Mouse (Mus musculus): ENCODE measurements at regions not wholly inside any gene's neighbourhood (a gene's known extent, or its start where the extent isn't known, plus 50 kb on each side); places are given as distances from the start of the nearest gene placed in this dataset.

GRCm38 (mm10) chr13:5178996-5179395, 570.0 kb upstream of the Akr1e1 start:
- no peak for TF ChIP-seq GATA1 (IDR thresholded peaks at IDR 0.05; ENCODE audit: low read length)

DNA sequence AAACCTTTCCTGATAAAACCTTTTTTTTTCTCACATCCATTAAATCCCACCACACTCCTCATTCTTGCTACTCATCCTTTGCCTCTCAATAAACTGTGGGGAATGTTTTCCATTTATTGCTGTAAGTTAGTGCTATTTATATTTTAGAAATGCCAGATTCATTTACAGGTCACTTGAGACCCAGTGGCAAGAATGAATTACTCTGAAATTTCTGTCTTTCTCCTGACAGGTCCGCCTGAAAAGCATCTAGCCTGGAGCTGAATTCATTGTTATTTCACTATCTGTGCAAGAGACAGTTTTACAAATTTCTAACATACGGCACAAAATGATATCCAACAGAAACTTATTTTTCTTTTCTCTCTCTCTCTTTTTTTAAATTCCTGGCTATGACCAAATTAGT, 570.6 kb upstream of the Akr1e1 start:
- TF ChIP-seq GATA1 (IDR thresholded peaks at IDR 0.05; ENCODE audit: low read length) = no peak

DNA sequence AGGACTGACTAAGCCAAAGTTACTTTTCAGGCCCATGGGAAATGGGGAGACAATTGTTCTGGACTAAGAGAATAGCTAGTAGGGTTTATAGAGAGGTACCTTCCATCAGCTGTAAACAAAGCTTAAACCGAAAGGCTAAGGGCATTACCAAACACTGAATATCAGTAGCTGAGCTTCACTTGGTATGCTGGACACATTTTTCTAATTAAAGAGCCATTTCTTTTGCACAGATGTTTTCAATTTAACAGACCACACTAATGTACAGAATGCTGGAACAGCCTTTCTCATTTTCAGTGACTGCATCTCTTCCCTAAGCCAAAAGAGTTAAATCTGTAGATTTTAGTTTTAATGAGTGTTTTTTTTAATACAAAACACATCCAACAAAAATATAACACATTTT, 593.8 kb upstream of the Akr1e1 start:
- TF ChIP-seq GATA1 (IDR thresholded peaks at IDR 0.05; ENCODE audit: low read length) = no peak

DNA sequence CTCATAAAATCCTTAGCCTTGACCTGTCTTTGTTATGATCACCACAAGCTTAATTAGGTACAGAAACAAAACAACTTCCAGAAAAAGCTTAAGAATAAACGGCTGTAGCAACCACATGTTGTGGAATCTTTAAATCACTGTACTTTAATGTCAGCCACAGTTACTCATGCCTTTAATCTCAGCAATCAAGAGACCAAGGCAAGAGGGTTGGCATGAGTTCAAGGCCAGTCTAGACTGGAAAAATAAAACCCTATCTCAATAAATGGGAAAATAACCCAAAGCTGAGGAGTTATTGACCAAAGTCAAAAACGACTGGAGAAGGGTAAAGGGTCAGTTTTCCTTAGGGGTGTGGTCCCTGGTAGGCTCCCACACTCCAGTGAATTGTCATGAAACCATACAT, 595.2 kb upstream of the Akr1e1 start:
- no peak for TF ChIP-seq GATA1 (IDR thresholded peaks at IDR 0.05; ENCODE audit: low read length)

DNA sequence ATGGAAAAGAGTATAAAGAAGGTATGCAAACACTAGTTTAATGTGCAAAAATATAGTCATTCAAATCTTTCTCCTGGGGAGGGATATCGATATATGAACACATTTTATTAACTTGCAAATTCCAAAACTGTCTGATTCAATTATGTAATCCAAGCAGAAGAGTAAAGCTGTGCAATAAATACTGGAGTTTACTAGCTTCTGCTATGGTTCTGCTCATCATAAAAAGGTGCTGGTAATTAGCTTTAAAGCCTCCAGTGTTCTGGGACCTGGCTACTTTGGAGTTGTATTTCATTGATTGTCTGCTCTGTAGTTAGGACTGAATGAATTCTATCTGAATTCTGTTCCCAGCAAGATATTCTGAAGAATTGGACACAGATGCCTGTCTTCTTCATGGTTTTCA, 602.7 kb upstream of the Akr1e1 start:
- TF ChIP-seq GATA1 (IDR thresholded peaks at IDR 0.05; ENCODE audit: low read length) = no peak

DNA sequence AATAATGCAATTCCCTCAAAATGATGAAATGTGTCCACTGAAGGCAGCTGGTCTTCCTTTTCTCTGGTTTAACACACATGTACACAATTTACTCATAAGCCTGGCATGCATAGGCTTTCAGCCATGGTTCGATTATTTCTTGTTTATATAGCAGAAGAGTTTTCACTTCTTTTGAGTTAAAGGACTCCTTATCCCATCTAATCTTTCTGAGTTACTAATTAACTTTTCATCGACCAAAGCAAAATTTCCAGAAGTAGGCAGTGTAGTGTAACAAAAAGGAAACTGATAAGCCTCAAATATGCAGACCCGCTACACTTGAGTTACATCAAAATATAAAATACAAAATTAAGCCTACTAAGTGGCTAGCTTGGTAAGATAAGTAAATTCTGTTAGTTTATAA, 620.5 kb upstream of the Akr1e1 start:
- TF ChIP-seq GATA1 (IDR thresholded peaks at IDR 0.05; ENCODE audit: low read length) = no peak

DNA sequence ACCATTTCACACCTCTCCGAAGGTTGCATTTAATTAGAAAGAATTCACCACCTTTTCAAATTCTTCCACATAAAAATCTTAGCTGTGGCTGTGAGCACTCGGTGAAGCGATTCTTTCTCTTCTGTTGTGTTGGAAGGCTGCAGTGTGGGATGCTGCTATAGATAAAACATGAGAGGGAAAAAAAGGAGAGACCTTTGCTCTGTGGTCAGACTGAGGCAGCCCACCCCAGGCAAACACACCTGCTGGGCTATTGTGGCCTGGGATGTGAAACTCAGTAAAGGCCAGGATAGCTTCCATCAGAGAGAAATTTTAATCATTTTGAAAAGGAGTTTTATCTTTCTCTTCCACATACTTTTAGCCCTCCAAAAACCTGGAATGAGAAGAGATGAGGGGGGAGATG, 625.3 kb upstream of the Akr1e1 start:
- no peak for TF ChIP-seq GATA1 (IDR thresholded peaks at IDR 0.05; ENCODE audit: low read length)

DNA sequence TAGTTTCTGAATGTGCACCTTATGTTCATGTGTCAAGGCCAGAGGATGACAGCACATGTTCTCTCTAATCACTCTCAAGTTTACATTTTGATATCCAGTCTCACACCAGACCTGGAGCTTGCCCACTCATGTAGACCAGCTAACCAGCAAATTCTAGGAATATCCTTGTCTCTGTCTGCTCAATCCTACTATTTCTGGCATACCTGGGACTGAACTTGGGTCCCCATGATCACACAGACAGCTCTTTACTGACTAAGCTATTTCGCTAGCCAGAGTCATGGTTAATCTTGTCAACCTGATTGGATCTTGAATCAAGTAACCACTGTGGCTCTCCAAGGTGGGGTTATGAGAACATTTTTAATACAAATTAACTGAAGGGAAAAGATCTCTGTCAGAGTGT, 625.9 kb upstream of the Klf6 start:
- no peak for TF ChIP-seq GATA1 (IDR thresholded peaks at IDR 0.05; ENCODE audit: low read length)

GRCm38 (mm10) chr13:5240541-5240940, 620.7 kb upstream of the Klf6 start:
- TF ChIP-seq GATA1 (IDR thresholded peaks at IDR 0.05; ENCODE audit: low read length) = no peak

GRCm38 (mm10) chr13:5242782-5243181, 618.5 kb upstream of the Klf6 start:
- TF ChIP-seq GATA1 (IDR thresholded peaks at IDR 0.05; ENCODE audit: low read length) = no peak

- TF ChIP-seq GATA1 (IDR thresholded peaks at IDR 0.05; ENCODE audit: low read length) = no peak
Observed at GRCm38 (mm10) chr13:5248671-5249391, 612.5 kb upstream of the Klf6 start.

GRCm38 (mm10) chr13:5257891-5258660, 603.2 kb upstream of the Klf6 start:
- TF ChIP-seq GATA1 (IDR thresholded peaks at IDR 0.05; ENCODE audit: low read length) = no peak

GRCm38 (mm10) chr13:5259760-5260159, 601.5 kb upstream of the Klf6 start:
- no peak for TF ChIP-seq GATA1 (IDR thresholded peaks at IDR 0.05; ENCODE audit: low read length)

DNA sequence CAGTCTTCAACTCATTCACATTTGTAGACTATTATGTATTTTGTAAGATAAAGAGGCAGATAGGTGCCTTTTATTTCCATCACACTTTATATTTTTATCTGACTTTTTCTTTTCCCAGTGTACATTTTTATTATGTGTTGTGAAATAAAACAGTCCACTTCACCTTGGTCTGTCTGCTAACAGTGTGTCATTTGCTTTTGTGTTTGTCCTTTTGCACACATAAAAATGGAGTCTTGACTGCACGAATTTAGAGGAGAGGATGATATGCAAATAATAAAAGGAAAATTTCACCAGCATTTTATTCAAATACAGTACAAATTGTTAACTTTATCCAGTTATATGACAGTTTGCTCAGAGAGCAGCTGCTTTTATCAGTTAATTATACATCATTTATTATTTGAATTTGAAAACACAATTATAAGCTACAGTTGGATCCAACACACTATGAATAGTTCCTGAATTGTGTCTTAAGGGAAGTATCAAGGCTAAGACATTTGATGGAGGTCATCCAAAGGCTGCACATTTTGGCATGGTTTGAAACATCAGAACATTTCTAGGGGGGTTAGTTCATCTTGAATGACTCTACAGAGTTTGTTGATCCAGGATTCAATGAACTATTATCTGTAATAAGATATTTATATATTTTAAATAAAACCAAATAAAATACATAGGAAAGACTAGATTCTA, 588.6 kb upstream of the Klf6 start:
- no peak for TF ChIP-seq GATA1 (IDR thresholded peaks at IDR 0.05; ENCODE audit: low read length)

DNA sequence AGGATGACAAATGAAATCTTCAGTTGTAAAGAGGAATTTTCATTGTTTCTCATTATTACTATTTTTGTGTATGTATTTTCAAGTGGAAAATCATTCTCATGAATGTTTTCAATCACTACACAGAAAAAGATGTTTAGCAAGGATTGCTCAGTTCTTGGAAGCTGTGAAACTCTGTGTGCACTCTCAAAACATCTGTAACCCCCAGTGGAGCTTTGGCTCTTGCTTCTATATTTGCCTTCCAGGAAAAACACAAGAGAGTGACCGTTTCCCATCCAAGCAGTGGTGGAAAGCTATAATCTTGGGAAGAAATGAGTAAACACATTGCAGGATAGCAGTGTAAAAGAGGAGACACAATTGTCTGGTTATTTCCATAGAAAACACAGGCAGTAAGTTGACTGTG, 584.7 kb upstream of the Klf6 start:
- TF ChIP-seq GATA1 (IDR thresholded peaks at IDR 0.05; ENCODE audit: low read length) = no peak

- no peak for TF ChIP-seq GATA1 (IDR thresholded peaks at IDR 0.05; ENCODE audit: low read length)
Observed at GRCm38 (mm10) chr13:5289753-5290449, 571.4 kb upstream of the Klf6 start.
